Mouse (Mus musculus) heart, embryonic 10.5 days (tissue): ENCODE data around the gene Magi1. TPM values are rescaled to one million over a fixed set of nuclear protein-coding genes. Genes with fewer than 3 reads are reported as not detected.

Source experiments
- DNase-seq: peaks from one replicate; pipeline ENCODE4 v3.0.0-alpha.2; 2017; ENCODE audit warnings: low spot score
- H3K27ac ChIP-seq: fragments of 300-500 bp; sonication (generic); 2 replicates; pipeline ENCODE4 v1.5.1; 2016; ENCODE audit warnings: mild to moderate bottlenecking
- H3K27me3 ChIP-seq: fragments of 300-500 bp; sonication (generic); 2 replicates; pipeline ENCODE4 v1.6.1; 2016; ENCODE audit warnings: mild to moderate bottlenecking; ENCODE audit not compliant: poor library complexity, insufficient read depth, severe bottlenecking
- H3K36me3 ChIP-seq: fragments of 300-500 bp; sonication (generic); 2 replicates; pipeline ENCODE4 v1.6.1; 2016; ENCODE audit warnings: mild to moderate bottlenecking, moderate library complexity
- H3K4me1 ChIP-seq: fragments of 300-500 bp; sonication (generic); 2 replicates; pipeline ENCODE4 v1.6.1; 2016; ENCODE audit warnings: mild to moderate bottlenecking
- H3K4me3 ChIP-seq: fragments of 300-500 bp; sonication (generic); 2 replicates; pipeline ENCODE4 v1.5.1; 2016; ENCODE audit warnings: mild to moderate bottlenecking, moderate library complexity
- H3K9me3 ChIP-seq: fragments of 300-500 bp; sonication (generic); 2 replicates; pipeline ENCODE4 v1.6.1; 2016; ENCODE audit warnings: mild to moderate bottlenecking, moderate library complexity
- WGBS: fragments of 180-500 bp; shearing (Covaris S2); methylation state at CpG from one replicate; pipeline ENCODE4 v1.1.7; 2016; 5-methylcytosine and 5-hydroxymethylcytosine counted together
- polyA plus RNA-seq: library from polyadenylated mRNA; unstranded; fragments of >200 nt; fragmentation: Nextera tagmentation; extraction: Ambion mirVana; gene quantifications from 2 replicates; pipeline ENCODE4 v1.2.1, GENCODE M21; 2016

Magi1 gene
- polyA plus RNA-seq, 1 experiment from 2014 or later = 10.5 TPM

DNA sequence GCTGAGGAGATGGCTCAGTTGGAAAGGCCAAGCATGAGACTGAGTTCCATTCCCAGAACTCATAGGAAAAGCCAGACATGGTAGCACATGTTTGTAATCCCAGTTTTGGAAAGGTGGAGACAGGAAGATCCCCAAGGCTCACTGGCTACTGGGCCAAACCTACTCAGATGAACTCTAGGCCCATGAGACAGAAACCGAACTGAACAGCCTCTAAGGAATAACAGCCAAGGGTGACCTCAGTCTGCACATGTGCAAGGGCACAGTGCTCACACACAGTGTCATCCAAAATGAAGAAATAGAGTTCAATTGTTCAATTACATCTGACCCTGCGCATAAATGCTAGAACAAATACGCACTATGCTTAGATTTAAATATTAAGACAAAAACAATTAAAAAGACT lies 547.6 kb downstream of the Magi1 start:
- no peak for DNase-seq
- 91% methylated on average over 3 of the region's 3 CpGs for WGBS
- no peaks in the 10 kb centered on the region for H3K4me1 ChIP-seq
- H3K27ac ChIP-seq = no peak overlapping the region
- no peak overlapping the region for H3K4me3 ChIP-seq
- no peaks in the 10 kb centered on the region for H3K9me3 ChIP-seq
- no peaks in the 10 kb centered on the region for H3K27me3 ChIP-seq
- H3K36me3 ChIP-seq = no peaks in the 10 kb centered on the region

DNA sequence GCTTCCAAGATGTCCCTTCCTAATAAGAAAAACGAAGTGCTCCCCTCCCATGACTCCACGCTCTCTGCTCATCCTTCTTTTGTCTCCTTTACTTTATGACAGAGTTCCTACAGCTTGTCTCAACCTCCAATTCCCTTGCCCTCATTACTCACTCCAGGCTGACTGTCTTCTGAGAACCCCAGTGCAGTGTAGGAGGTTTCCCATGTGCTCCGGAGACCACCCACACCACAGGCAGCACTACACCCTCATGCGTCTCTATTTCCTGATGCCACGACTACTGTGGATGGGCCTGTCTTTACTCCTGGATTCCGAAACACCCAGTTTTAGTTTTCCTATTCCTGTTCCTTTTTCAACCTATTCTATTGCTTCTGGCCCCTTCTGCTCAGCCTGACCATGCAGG lies 549.9 kb downstream of the Magi1 start:
- Histone ChIP-seq H3K4me3 (no peak overlapping the region), H3K27me3 (no peaks in the 10 kb centered on the region), H3K27ac (no peak overlapping the region), H3K9me3 (no peaks in the 10 kb centered on the region), H3K36me3 (no peaks in the 10 kb centered on the region), H3K4me1 (peaks cover 2% of the 10 kb centered on the region; the same call in 1 of the 2 replicates)
- DNase-seq = no peak
- 90% methylated on average over 6 of the region's 6 CpGs for whole genome bisulfite sequencing

DNA sequence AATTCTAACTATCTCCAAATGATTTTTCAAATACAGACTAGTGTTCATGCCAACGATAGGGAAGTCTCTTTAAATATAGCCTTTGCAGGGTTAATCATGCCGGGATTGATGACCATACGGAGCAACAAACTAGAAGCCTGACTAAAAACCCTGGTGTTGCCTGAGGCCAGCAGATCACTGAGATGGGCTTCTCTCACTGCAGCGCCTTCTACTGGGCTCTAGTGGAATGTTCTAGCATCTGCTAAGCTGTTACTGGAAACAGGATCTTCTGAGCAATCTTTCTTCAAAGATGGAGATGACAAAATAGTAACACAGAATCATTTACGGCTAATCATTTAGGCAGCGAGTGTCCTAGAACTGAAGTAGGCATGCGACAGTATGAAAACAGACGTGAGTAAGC lies 554.0 kb downstream of the Magi1 start:
- H3K36me3 ChIP-seq = no peaks in the 10 kb centered on the region
- no peaks in the 10 kb centered on the region for H3K27me3 ChIP-seq
- 73% methylated on average over 8 of the region's 8 CpGs for WGBS
- no peaks in the 10 kb centered on the region for H3K9me3 ChIP-seq
- peaks cover 26% of the 10 kb centered on the region for H3K4me1 ChIP-seq
- H3K27ac ChIP-seq = no peak overlapping the region
- no peak overlapping the region for H3K4me3 ChIP-seq
- no peak for DNase-seq

DNA sequence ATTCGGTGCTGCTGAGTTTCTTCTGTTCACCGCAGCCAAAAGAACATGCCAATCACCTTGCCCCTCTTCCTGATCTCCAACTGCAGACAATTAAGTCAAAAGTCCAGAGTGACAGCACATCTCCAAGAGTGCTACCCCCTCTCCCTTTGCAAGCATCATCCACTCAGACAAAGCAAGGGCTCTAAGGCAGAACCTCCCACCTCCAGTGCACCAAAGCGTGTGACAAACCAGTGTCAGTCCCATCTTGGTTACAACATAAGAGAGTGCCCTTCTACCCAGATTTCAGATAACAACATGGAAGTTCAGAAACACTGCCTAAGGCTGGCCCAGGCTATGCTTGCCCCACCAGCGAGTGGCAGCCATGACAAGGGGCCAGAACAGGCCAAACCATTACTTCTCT lies 554.9 kb downstream of the Magi1 start:
- peaks cover 26% of the 10 kb centered on the region for H3K4me1 ChIP-seq
- no peaks in the 10 kb centered on the region for H3K36me3 ChIP-seq
- no peaks in the 10 kb centered on the region for H3K27me3 ChIP-seq
- 83% methylated on average over 4 of the region's 4 CpGs for WGBS
- no peak overlapping the region for H3K4me3 ChIP-seq
- no peak for DNase-seq
- no peak overlapping the region for H3K27ac ChIP-seq
- H3K9me3 ChIP-seq = no peaks in the 10 kb centered on the region

DNA sequence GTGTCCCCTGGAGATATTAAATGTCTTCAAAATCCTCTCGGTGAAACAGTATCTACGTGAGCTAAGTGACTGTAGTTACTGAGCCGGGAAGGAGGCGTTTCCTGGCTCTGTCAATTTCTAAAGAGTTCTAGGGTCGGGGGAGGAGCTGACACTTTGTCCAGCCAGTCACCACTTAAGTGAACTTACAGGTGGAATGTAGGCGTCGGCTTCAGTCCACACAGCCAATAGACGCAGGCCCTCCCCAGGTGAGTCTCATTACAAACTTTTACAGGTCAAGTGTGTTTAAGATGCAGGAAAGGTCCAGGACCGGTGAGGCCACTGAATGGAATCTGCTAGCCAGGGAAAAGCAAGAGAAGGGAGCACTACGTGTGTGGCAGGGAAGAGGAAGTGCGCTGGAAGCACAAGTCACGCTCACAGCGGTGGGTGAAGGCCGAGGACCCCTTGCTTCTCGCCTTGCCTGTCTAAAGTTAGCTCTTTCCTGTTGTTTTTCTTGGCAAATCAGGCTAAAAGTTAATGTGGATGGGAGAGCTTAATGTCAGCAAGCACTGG lies 556.0 kb downstream of the Magi1 start:
- Histone ChIP-seq H3K4me1 (peaks cover 26% of the 10 kb centered on the region), H3K27ac (no peak overlapping the region), H3K9me3 (no peaks in the 10 kb centered on the region), H3K4me3 (no peak overlapping the region), H3K36me3 (no peaks in the 10 kb centered on the region), H3K27me3 (no peaks in the 10 kb centered on the region)
- 28% methylated on average over 15 of the region's 15 CpGs for WGBS
- no peak for DNase-seq

DNA sequence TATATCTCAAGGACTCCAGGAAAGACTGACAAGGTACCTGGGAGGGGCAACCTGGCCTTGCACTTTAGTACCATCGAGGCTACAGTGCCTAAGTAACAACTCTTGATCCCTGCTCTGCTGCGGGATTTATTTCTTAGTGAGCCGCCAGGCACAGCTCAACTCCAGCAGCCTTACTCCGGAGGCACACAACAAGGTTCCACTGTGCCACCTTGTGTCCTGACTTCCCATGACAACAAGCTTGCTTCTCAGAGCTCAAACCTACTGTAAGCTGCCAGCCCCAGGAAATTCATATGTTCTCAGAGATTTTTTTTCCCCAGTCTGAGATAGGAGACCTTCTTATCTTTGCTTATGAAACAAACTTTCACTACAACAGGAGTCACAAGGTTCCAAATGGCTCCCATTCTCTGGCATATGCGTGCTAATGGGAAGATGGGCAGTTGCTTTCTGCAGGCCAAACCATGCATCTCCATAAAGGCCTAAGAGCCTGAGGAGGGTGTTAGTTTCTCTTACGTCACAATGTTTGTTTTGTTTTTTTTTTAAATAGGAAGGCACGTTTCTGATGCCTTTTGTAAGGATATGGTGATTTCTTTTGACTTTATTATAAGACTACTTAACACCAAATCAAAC lies 556.8 kb downstream of the Magi1 start:
- H3K9me3 ChIP-seq = no peaks in the 10 kb centered on the region
- H3K4me1 ChIP-seq = peaks cover 26% of the 10 kb centered on the region
- H3K36me3 ChIP-seq = no peaks in the 10 kb centered on the region
- DNase-seq = peak; percentile 81
- H3K27me3 ChIP-seq = no peaks in the 10 kb centered on the region
- 39% methylated on average over 7 of the region's 7 CpGs for WGBS
- H3K4me3 ChIP-seq = no peak overlapping the region
- H3K27ac ChIP-seq = no peak overlapping the region

DNA sequence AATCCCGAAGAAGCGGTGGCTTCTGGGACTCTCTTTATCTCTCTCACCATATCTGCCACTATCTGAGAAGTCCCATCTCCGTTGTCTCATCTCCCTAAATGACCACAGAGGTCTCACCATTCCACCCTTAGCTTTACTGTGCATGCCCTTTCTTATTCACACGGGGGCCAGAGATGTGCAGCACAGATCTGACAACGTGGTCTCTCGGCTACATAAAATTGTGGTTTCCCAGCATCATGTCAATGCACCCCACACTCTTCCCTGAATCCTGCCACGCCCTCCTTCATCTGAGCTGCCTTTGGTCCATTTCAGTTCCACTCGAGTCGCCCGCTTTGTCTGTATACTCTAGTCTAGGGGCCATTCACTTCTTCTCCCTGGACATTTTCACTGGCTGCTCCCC lies 557.6 kb downstream of the Magi1 start:
- H3K4me1 ChIP-seq = peaks cover 26% of the 10 kb centered on the region
- no peaks in the 10 kb centered on the region for H3K36me3 ChIP-seq
- H3K9me3 ChIP-seq = no peaks in the 10 kb centered on the region
- H3K4me3 ChIP-seq = no peak overlapping the region
- 65% methylated on average over 10 of the region's 10 CpGs for WGBS
- DNase-seq = no peak
- H3K27ac ChIP-seq = no peak overlapping the region
- H3K27me3 ChIP-seq = no peaks in the 10 kb centered on the region

DNA sequence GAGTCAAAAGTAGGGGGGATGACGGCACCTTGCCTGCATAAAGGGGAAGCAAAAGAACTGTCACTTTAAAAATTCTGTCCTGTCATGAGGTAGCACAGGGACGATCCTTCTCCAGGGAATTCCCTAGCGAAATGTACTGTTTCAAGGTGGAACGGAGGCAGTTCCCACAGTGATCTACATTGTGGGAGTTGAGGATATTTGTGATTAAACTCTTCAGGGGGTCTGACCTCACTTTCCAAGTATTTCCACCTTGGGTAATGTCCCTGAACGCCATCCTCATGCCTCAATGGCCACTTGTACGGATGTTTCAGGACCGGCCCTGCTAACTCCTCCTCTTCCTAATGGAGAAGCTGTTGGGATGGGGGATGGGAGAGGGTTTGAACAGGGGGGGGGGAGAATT lies 559.0 kb downstream of the Magi1 start:
- 67% methylated on average over 7 of the region's 7 CpGs for WGBS
- Histone ChIP-seq H3K4me1 (peaks cover 26% of the 10 kb centered on the region), H3K27me3 (no peaks in the 10 kb centered on the region), H3K36me3 (no peaks in the 10 kb centered on the region), H3K27ac (no peak overlapping the region), H3K4me3 (no peak overlapping the region), H3K9me3 (no peaks in the 10 kb centered on the region)
- no peak for DNase-seq

DNA sequence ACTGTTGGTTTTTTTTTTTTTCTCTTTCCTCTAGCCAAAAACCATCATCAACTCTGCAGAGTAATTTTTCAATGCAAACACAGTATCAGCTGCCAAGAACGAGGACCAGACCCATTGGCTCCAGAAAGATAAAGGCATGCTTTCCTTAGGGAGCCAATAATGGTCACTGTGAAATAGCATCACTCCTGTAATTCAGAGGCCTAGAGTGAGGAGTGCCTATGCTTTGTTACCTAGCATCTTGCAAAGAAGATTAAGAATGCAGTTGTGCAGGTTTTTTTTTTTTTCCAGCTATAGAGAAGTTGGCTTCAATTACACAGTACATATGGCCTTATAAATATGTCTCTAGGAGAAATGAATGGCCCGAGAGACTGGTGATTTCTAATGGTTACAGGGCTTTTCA lies 560.5 kb downstream of the Magi1 start:
- 55% methylated on average over 2 of the region's 2 CpGs for WGBS
- Histone ChIP-seq H3K27me3 (no peaks in the 10 kb centered on the region), H3K36me3 (no peaks in the 10 kb centered on the region), H3K4me1 (peaks cover 34% of the 10 kb centered on the region), H3K4me3 (no peak overlapping the region), H3K27ac (no peak overlapping the region), H3K9me3 (no peaks in the 10 kb centered on the region)
- DNase-seq = no peak

DNA sequence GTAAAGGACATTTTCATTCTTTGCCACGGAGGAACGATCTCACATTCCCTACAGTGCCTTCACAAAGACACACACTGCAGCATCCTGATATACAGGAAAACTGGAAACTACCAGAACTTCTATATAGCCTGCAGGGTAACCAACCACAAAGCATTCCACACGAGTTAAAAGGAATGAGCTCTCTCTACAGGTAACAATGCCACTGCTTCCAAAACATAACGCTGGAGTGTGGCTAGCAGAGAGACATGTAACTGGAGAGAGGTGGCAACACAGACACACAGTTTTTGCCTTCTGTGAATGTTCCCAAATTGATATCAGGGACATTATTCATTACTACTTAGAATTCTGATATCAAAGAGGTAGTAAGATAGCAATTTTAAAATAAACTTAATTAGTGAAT lies 564.2 kb downstream of the Magi1 start:
- no peak overlapping the region for H3K4me3 ChIP-seq
- H3K36me3 ChIP-seq = no peaks in the 10 kb centered on the region
- no peak for DNase-seq
- no peak overlapping the region for H3K27ac ChIP-seq
- peaks cover 19% of the 10 kb centered on the region; the same call in 1 of the 2 replicates for H3K27me3 ChIP-seq
- no peaks in the 10 kb centered on the region for H3K9me3 ChIP-seq
- H3K4me1 ChIP-seq = peaks cover 31% of the 10 kb centered on the region
- WGBS = 55% methylated on average over 4 of the region's 4 CpGs

DNA sequence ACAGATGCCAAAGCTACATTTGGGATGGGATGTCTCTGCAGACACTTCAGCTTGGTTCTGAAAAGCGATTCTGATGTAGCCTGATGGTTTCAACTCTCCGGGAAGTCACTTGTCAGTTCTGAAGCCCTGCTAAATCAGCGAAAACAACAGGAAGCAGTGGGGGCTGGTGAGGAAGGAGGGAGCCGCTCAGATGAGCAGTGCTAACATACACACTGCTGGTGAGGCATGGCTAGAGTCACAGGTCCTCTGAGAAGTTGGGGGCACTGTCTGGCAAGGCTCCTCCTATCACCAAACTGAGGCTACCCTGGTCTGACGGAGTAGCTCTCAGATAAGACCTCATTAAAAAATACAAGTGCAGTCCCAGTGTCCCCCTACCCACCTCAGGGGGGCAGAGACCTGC lies 565.3 kb downstream of the Magi1 start:
- H3K9me3 ChIP-seq = no peaks in the 10 kb centered on the region
- peaks cover 19% of the 10 kb centered on the region; the same call in 1 of the 2 replicates for H3K27me3 ChIP-seq
- H3K4me3 ChIP-seq = peak overlapping the region; percentile 35; the same call in 1 of the 2 replicates
- no peak overlapping the region; the same call in 1 of the 2 replicates for H3K27ac ChIP-seq
- no peak for DNase-seq
- H3K4me1 ChIP-seq = peaks cover 31% of the 10 kb centered on the region
- WGBS = 2% methylated on average over 5 of the region's 5 CpGs
- H3K36me3 ChIP-seq = no peaks in the 10 kb centered on the region

DNA sequence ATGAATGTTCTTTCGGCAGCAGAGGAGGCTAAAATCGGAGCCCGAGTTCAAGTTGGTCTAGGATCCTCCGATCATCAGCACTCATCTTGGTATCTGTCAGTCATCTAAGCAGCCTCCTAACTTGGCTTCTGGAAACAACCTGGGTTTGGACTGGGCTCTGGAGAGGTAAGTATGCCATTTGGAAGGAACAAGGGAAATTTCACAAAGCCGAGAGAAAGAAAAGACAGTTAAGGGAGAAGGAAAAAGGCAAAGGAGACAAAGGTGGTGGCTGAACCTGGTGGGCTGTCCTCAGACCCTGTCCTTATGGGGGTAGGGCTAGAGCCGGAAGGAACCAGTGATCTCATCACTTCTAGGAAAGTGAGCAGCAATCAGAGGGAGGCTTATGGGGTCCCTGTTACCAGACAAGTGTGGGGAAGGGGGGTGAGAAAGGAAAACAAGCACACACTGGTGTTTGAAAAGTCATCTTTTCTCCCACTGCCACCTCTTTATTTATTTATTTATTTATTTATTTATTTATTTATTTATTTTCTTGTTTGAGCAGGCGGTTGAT lies 565.8 kb downstream of the Magi1 start:
- peak overlapping the region; percentile 49; the same call in 1 of the 2 replicates for H3K4me3 ChIP-seq
- no peak for DNase-seq
- H3K9me3 ChIP-seq = no peaks in the 10 kb centered on the region
- peaks cover 31% of the 10 kb centered on the region for H3K4me1 ChIP-seq
- peaks cover 19% of the 10 kb centered on the region; the same call in 1 of the 2 replicates for H3K27me3 ChIP-seq
- 19% methylated on average over 7 of the region's 7 CpGs for WGBS
- H3K27ac ChIP-seq = peak overlapping the region; percentile 62; the same call in 1 of the 2 replicates
- H3K36me3 ChIP-seq = no peaks in the 10 kb centered on the region

DNA sequence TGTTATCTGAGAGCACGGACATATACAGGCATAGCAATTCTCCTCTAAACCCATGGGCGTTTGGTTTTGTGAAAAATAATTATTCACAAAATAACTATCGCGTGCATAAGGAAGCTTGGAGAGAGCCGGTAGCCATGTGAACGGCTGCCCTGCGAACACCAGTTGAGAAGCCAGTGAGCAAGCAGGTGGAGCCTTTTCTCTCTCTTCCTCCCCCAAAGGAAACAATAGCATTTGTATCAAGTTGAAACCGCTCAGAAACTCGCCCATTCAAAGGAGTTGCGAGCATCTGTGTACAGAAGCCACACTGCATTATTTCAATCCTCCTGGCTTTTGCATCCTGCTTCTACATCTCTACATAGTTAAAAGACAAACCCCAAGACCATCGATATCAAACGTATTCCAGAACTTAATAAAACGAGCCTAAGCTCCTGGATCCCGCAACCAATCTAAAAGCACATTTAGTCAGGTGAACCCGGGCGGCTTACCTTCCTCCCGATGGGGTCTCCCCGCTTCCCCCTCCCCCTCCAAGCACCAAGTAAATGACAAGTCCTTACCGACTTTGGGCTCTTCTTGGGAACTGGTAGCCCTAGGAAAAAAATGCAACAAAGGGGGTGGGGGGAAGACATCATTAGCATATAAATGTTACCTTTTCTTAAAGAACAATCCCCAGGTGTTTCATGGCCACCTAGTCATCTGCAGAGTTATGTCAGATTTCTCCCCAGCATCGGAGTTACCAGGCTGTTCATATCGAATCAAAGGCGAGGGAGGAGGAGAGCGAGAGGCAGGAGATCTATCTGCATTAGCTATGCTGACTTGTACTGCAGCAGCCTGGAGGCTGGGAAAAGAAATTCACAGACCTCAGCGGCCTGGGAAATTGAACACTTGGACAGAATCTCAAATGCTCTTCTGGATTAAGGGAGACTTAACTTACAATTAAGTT lies 566.8 kb downstream of the Magi1 start:
- Histone ChIP-seq H3K4me1 (peaks cover 31% of the 10 kb centered on the region), H3K36me3 (no peaks in the 10 kb centered on the region), H3K4me3 (peak overlapping the region; percentile 49), H3K27me3 (peaks cover 19% of the 10 kb centered on the region; the same call in 1 of the 2 replicates), H3K27ac (no peak overlapping the region; the same call in 1 of the 2 replicates), H3K9me3 (no peaks in the 10 kb centered on the region)
- no peak for DNase-seq
- WGBS = 9% methylated on average over 24 of the region's 24 CpGs
